Mouse (Mus musculus): ENCODE results near the gene Otop3.

GRCm38 (mm10) chr11:115337350-115337749 is 2.8 kb downstream of the Otop3 start:
- TF ChIP-seq POLR2A (IDR thresholded peaks at IDR 0.05; ENCODE audit: control insufficient read depth, extremely low read depth, insufficient read depth, low read length, poor library complexity) (no peak), CTCF (IDR thresholded peaks at IDR 0.05; ENCODE audit: borderline replicate concordance, control insufficient read depth, extremely low read depth, insufficient read depth, low read length, poor library complexity) (no peak)
